In the genomic region with DNA sequence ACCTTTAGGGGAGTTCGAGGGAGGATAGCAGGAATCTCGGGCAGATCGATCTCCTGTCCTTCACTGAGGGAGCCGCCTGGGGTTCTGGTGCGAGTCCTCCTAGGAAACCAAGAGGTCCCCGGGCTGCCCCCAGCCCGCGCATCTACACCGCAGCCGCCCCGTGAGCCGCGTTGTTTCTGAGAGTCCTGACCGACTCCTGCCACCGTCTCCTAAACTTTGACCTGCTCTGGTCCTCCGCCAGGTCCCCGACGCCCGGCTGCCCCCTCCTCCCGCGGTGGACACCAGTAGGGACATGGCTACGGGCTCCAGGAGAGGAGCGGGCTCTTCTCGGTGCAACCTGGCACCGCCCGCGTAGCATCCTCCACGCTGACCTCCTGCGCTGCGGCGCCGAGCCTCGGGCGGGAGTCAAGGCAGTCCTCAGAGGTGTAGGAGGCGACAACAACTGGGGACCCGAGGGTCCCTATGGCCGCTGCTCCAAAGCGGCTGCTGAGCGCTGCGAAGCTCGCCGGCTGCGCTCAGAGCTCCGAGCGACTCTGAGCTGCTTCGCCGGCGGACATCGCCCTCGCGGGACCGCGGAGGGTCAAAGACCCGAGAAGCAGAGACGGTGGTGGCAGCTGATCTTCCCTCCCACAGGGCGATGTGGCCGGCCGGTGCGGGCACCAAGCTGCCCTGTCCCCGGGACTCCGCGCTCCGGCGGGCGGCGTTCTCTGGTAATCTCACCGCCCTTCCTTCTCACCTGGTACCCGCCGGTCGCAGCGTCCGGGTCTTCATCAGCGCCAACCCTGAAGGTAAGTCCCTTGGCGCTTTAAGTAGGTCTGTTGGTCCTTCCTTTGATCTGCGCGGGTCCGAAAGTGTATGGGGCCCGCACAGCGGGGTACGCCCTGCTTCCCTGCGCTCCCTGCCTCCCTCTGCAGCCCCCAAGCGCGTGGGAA, we compare ENCODE assay signal across 7 mouse cellular contexts. TPM values are rescaled to one million over a fixed set of nuclear protein-coding genes. Genes with fewer than 3 reads are reported as not detected.
DNase-seq lines count a peak whose midpoint lies in the region; ATAC-seq and TF ChIP-seq lines count a peak whose summit lies in the region.

No protein-coding gene starts in this region.

- H3K4me2 ChIP-seq in forebrain, embryonic 15.5 days (replicated peaks) = peak overlapping the region; percentile 100
- peak overlapping the region; percentile 100 for H3K4me2 ChIP-seq in midbrain, embryonic 14.5 days (ENCODE audit: low read length)

- under 1% methylated on average over 81 of the region's 83 CpGs for WGBS in forebrain, embryonic 15.5 days
- WGBS in midbrain, embryonic 14.5 days = under 1% methylated on average over 83 of the region's 83 CpGs

- peak; percentile 78 for ATAC-seq in forebrain, embryonic 15.5 days (replicated peaks)
- peak; percentile 69 for ATAC-seq in midbrain, embryonic 14.5 days (ENCODE audit: low FRiP score, low TSS enrichment)

- no peak for TF ChIP-seq EP300 in ES-Bruce4 (IDR thresholded peaks at IDR 0.05; ENCODE audit: insufficient read depth, low read depth, low read length)

- peak overlapping the region; percentile 48 for H3K4me3 ChIP-seq in ES-Bruce4 (ENCODE audit: low read depth, low read length)
- peak overlapping the region; percentile 74 for H3K4me3 ChIP-seq in forebrain, embryonic 15.5 days
- H3K4me3 ChIP-seq in midbrain, embryonic 14.5 days (replicated peaks; ENCODE audit: low read depth, low read length) = peak overlapping the region; percentile 69

- DNase-seq in 3134 (ENCODE audit: extremely low read depth, insufficient read length, low spot score) = peak; percentile 10
- DNase-seq in kidney, postnatal 14 days = peak; percentile 19
- DNase-seq in midbrain, embryonic 14.5 days = peak; percentile 65
- DNase-seq in natural killer cell, adult 2 months (ENCODE audit: low spot score in 2 of 2) = no peak
- no peak for DNase-seq in gastrocnemius, adult 8-10 months (ENCODE audit: low spot score in 2 of 2)

- no peak overlapping the region for H3K27ac ChIP-seq in ES-Bruce4 (ENCODE audit: insufficient read depth, low read length)
- no peak overlapping the region for H3K27ac ChIP-seq in forebrain, embryonic 15.5 days (replicated peaks)
- peak overlapping the region; percentile 32; the same call in 1 of the 2 replicates for H3K27ac ChIP-seq in midbrain, embryonic 14.5 days (replicated peaks; ENCODE audit: low read depth, low read length)

- TF ChIP-seq CTCF in ES-Bruce4 (IDR thresholded peaks at IDR 0.05; ENCODE audit: low read depth, low read length) = no peak

- H3K27me3 ChIP-seq in ES-Bruce4 (ENCODE audit: control insufficient read depth, insufficient read depth, low read length, poor library complexity, severe bottlenecking) = peaks cover 15% of the 10 kb centered on the region
- H3K27me3 ChIP-seq in forebrain, embryonic 15.5 days = peaks cover 18% of the 10 kb centered on the region
- H3K27me3 ChIP-seq in midbrain, embryonic 14.5 days (ENCODE audit: control insufficient read depth, insufficient read depth, low read length) = peaks cover 13% of the 10 kb centered on the region

- H3K4me1 ChIP-seq in ES-Bruce4 (ENCODE audit: control insufficient read depth, insufficient read depth, low read length) = no peaks in the 10 kb centered on the region
- H3K4me1 ChIP-seq in forebrain, embryonic 15.5 days = peaks cover 11% of the 10 kb centered on the region
- 0 out of 2 replicates have a peak, but pooled peaks cover 5% of the 10 kb centered on the region for H3K4me1 ChIP-seq in midbrain, embryonic 14.5 days (ENCODE audit: control insufficient read depth, insufficient read depth, low read length)

- H3K9me3 ChIP-seq in ES-Bruce4 (replicated peaks; ENCODE audit: control insufficient read depth, insufficient read depth, low read length, poor library complexity, severe bottlenecking) = no peaks in the 10 kb centered on the region
- no peaks in the 10 kb centered on the region for H3K9me3 ChIP-seq in forebrain, embryonic 15.5 days
- H3K9me3 ChIP-seq in midbrain, embryonic 14.5 days (ENCODE audit: control insufficient read depth, low read length) = no peaks in the 10 kb centered on the region

- no peaks in the 10 kb centered on the region for H3K36me3 ChIP-seq in ES-Bruce4 (ENCODE audit: control insufficient read depth, insufficient read depth, low read length, poor library complexity, severe bottlenecking)
- no peaks in the 10 kb centered on the region for H3K36me3 ChIP-seq in forebrain, embryonic 15.5 days
- no peaks in the 10 kb centered on the region for H3K36me3 ChIP-seq in midbrain, embryonic 14.5 days (ENCODE audit: control insufficient read depth, insufficient read depth, low read length)

- peak overlapping the region; percentile 44 for H3K9ac ChIP-seq in ES-Bruce4 (ENCODE audit: low read depth, poor library complexity, severe bottlenecking)
- peak overlapping the region; percentile 59 for H3K9ac ChIP-seq in forebrain, embryonic 15.5 days (replicated peaks)
- H3K9ac ChIP-seq in midbrain, embryonic 14.5 days (replicated peaks; ENCODE audit: low read length) = peak overlapping the region; percentile 60

- no peak for TF ChIP-seq POLR2A in ES-Bruce4 (IDR thresholded peaks at IDR 0.05; ENCODE audit: insufficient read depth, low read length)

RNA-seq across cellular contexts. Expression of a gene that starts 0.9 kb away (rescaled TPM):
- polyA plus RNA-seq in ES-Bruce4 (2011; ENCODE audit: insufficient read depth, insufficient read length, low read depth, missing spikeins) = not detected in 2 replicates
- polyA plus RNA-seq in forebrain, embryonic 15.5 days (2015; fragmentation: Nextera tagmentation; extraction: Ambion mirVana) = 4.1 and 4.8 TPM in 2 replicates
- 7.5 and 12.3 TPM in 2 replicates for polyA plus RNA-seq in midbrain, embryonic 14.5 days (2014; fragmentation: Nextera tagmentation; extraction: Ambion mirVana)
- not detected for total RNA-seq in gastrocnemius, adult 8-10 months (2022)

Comparison
In these comparisons a context has a peak if more than half of its experiments do, and no peak if none do; other contexts are left out.
1. DNase-seq: peak in 3134 (single experiment), kidney, postnatal 14 days (single experiment) and midbrain, embryonic 14.5 days (single experiment); none in natural killer cell, adult 2 months (0 of 2) and gastrocnemius, adult 8-10 months (0 of 2).
2. Peak in every context shown above with its lines, with median percentiles within 50 percentile points of each other: H3K4me3 ChIP-seq and H3K9ac ChIP-seq.